Mouse (Mus musculus) A20 (cell line): ENCODE results near the gene AC161166.1.

Source experiments
- DNase-seq: peaks from one replicate; pipeline ENCODE4 v3.0.0-alpha.2; 2011; ENCODE audit warnings: low read depth, low spot score

The AC161166.1 gene

GRCm38 (mm10) chr7:24461376-24462051, 50.7 kb downstream of the AC161166.1 start:
- no peak for DNase-seq
